Mouse (Mus musculus): ENCODE measurements around the gene Smagp.

Smagp gene

DNA sequence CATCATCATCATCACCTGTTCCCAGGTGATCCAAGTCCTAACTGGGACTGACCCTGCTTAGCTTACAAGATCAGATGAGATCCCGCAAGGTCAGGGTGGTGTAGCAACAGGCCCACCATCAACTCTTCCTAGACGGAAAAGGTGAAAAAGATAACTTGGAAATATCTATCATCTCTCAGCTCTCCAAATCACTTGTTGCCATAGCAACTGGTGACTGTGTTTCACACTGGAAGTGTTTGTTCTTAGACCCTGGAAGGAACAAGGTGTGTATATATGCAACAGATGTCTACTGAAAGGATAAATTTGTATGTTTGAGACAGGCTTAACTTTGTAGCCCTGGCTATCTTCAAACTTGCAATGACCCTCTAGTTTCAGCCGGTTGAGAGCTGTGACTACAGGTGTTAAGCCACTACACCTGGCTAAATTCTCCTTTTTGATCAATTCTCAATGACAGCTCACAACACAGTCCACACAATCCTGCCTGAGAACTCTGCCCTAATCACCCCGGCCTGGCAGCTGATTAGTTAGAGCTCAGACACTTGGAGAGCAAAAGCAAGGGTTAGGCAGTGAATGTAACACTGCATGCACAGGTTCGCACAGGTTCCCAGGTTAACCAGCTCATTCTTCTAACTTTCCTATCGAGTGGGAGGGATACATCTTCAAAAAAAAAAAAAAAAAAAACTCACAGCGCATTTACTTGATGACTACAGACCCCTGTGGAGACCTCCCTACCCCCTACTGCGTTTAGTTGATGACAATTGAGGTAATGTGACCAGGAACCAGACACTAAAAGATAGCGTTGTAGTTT, 28.9 kb upstream of the Smagp start:
- DNase-seq (ENCODE audit: low read depth in 2 of 2, low spot score in 2 of 2), result peak in 1 of 2 experiments; percentile 30

GRCm38 (mm10) chr15:100664813-100665274, 28.1 kb upstream of the Smagp start:
- peak; percentile 69 to 81 for DNase-seq (ENCODE audit: low read depth in 2 of 2, low spot score in 2 of 2)

- no peak for DNase-seq (ENCODE audit: low read depth in 2 of 2, low spot score in 2 of 2)
Observed at GRCm38 (mm10) chr15:100660805-100661204, 24.1 kb upstream of the Smagp start.

- no peak for DNase-seq (ENCODE audit: low read depth in 2 of 2, low spot score in 2 of 2)
Observed at GRCm38 (mm10) chr15:100660306-100660705, 23.6 kb upstream of the Smagp start.

GRCm38 (mm10) chr15:100655201-100655600, 18.5 kb upstream of the Smagp start:
- no peak for DNase-seq (ENCODE audit: low read depth in 2 of 2, low spot score in 2 of 2)

DNA sequence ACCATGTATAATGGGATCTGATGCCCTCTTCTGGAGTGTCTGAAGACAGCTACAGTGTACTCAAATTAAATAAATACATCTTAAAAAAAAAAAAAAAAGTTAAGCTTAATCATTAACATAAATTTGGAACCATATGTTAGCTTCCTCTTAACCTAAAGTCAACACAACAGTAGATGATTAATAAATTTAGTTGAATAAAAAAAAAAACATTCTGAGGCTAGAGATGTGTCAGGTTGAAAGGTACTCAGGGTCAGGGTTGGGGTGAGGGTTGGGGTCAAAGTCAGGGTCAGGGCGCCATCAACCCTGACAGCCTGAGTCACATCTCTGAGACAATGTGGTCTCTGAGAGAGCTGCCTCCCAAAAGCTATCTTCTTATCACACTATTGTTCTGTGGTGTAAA, 17.5 kb upstream of the Smagp start:
- DNase-seq (ENCODE audit: low read depth in 2 of 2, low spot score in 2 of 2), result no peak

DNA sequence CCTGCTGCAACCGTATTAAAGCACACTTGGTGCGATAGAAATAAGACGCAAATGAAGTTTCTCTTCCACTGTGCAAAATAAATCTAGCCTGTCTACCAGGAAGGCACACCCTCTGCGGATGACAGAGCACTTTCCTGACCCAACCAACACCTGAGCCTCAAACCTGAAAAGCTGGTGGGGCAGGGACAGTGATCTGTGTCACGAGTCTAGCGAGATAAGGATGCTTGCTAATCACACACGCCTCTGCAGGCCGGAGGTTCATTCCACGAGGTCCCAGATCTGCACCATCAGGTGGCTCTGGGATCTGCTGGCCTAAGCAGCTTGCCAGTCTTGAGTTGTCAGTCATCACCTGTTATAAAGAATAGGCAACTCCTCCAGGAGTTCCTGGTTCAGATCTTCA, 14.9 kb upstream of the Smagp start:
- DNase-seq (ENCODE audit: low read depth in 2 of 2, low spot score in 2 of 2), result no peak

DNA sequence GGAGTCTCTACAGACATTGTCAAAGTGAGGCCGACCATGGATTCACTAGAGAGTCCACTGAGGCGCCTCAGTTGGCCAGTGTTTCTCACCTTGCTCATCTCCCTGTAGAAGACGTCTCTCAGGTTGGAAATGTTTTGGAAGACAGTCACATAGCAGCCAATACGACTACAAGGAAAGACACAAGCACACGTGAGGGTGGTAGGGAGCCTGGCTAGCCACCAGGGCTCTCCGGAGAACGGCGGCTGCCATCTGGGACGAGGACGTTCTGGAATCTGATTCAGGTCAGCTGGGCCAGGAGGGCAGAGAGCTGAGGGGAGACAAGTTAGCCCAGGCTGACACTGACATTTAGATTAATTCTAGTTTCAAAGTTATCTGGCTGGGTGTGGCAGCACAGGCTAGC, 13.4 kb upstream of the Smagp start:
- no peak for DNase-seq (ENCODE audit: low read depth in 2 of 2, low spot score in 2 of 2)

GRCm38 (mm10) chr15:100646161-100646560, 9.4 kb upstream of the Smagp start:
- no peak for DNase-seq (ENCODE audit: low read depth in 2 of 2, low spot score in 2 of 2)

- no peak for DNase-seq (ENCODE audit: low read depth in 2 of 2, low spot score in 2 of 2)
Observed at GRCm38 (mm10) chr15:100642451-100642850, 5.7 kb upstream of the Smagp start.

GRCm38 (mm10) chr15:100641226-100641810, 4.6 kb upstream of the Smagp start:
- no peak for DNase-seq (ENCODE audit: low read depth in 2 of 2, low spot score in 2 of 2)

GRCm38 (mm10) chr15:100639972-100640750, 3.4 kb upstream of the Smagp start:
- peak in 1 of 2 experiments; percentile 33 for DNase-seq (ENCODE audit: low read depth in 2 of 2, low spot score in 2 of 2)

GRCm38 (mm10) chr15:100637661-100638060, 921 bp upstream of the Smagp start:
- DNase-seq (ENCODE audit: low read depth in 2 of 2, low spot score in 2 of 2), result peak; percentile 45 to 55

GRCm38 (mm10) chr15:100635851-100636645, 692 bp downstream of the Smagp start:
- no peak for DNase-seq (ENCODE audit: low read depth in 2 of 2, low spot score in 2 of 2)

DNA sequence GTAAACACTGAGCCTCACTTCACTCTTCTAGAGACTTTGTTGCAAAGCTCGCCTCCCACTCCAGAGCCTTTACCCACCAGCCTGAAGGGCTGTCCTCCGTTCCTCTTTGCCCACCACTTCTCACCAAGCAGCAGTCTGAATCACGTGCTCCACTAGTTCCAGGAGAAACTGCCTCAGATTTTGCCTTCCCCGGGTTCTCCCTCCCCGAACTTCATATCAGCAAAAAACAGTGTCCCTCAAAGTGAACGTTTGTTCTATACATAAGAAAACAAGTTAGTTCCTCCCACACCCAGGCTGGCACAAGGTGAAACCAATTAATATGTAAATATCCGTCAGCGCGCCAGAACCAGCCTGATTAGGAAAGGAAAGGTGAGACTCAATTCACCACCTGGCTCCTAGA, 1.5 kb downstream of the Smagp start:
- no peak for DNase-seq (ENCODE audit: low read depth in 2 of 2, low spot score in 2 of 2)

DNA sequence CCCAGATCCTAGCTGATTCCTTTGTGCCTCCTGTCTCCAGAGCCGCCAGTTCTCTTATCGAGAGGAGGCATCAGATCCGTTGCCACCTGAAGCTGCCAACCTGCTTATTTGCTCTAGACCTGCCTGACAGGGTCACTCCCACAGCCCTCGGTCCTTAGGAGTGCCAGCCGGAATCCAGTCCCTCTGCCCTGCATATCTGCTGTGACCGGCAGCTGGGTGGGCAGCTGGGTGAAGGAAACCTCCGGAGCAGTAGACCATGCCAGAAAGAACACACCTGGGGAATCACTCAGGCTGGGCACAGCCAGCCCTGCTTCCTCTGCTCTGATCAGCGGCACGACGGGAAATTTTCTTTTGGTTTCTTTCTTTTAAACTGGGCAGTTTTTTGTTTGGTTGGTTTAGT, 3.4 kb downstream of the Smagp start:
- no peak for DNase-seq (ENCODE audit: low read depth in 2 of 2, low spot score in 2 of 2)

- DNase-seq (ENCODE audit: low read depth in 2 of 2, low spot score in 2 of 2), result no peak
Observed at GRCm38 (mm10) chr15:100632323-100632722, 4.4 kb downstream of the Smagp start.

DNA sequence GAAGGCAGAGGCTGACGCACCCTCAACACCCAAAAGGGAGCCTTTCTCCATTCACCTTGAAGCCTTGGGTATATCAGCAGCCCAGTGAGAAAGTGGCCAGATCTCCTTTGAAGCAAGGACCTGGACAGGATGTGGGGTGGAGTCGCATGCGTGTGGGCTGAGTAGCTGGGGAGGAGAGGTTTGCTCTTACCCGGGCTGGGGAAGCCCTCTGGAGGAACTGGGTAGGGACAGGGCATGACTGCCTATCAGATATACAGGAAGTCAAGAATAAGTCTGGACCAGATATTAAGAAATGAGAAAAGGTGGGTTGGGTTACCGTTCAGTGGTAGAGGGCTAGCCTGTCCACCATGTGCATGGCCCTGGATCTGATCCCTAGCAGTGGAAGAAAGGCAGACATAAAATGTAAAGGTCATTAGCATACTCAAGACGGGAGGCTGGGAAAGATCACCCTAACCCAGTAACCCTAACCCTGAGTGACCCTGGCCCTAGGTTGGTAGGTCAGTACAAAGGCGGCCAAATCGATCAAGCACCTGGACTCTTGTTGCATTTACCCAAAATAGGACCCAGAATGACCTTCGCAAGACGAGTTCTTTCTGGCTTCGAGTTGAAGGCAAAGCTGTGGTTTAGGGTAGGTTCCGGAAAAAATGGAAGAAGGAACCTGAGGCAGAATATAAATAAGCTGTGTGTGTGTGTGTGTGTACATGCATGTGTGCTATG, 5.1 kb downstream of the Smagp start:
- no peak for DNase-seq (ENCODE audit: low read depth in 2 of 2, low spot score in 2 of 2)

GRCm38 (mm10) chr15:100630126-100630525, 6.6 kb downstream of the Smagp start:
- no peak for DNase-seq (ENCODE audit: low read depth in 2 of 2, low spot score in 2 of 2)

GRCm38 (mm10) chr15:100628797-100629196, 7.9 kb downstream of the Smagp start:
- DNase-seq (ENCODE audit: low read depth in 2 of 2, low spot score in 2 of 2), result no peak
